Mouse (Mus musculus) kidney, adult 8-10 months (tissue): ENCODE data around the gene Tmem168.

Source experiments
- DNase-seq, 2 experiments: peaks; one replicate each; pipeline ENCODE4 v3.0.0; 2022

The Tmem168 gene

DNA sequence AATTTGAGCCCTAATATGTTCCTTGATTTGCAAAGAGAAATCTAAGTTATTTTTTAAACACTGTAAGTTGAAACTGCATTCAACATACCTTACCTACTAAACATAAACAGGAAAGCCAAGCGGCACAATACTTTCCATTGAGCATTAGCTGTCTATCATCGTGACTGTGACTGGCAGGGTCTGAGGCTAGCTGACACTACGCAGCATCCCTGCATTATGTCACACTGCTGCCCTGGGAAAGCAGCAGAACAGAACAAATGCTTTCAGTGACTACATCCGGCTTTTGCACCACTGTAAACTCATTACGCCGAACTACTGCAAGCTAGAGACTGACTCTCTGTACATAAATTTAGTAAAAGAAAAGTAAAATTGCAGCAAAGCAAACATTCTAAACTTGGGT is 23.1 kb downstream of the Tmem168 start:
- DNase-seq: no peak

DNA sequence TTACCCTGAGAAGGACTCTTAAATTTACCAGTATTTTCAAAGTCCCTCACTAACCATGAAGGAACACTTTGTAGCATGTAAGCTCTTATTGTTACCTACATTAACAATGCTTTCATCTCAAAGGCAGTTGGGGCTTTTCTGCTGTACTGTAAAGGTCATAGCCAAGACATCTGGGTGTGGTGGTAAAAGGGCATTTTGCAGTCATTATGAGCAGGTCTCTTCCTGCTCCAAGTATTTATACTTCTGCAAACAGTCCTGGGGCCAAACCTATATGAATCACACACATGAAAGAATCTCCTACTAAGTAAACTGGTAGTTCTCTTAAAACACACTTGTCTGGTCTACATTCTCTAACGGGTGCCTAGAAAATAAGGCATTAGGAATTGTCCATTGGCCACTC is 25.8 kb downstream of the Tmem168 start:
- DNase-seq: no peak

DNA sequence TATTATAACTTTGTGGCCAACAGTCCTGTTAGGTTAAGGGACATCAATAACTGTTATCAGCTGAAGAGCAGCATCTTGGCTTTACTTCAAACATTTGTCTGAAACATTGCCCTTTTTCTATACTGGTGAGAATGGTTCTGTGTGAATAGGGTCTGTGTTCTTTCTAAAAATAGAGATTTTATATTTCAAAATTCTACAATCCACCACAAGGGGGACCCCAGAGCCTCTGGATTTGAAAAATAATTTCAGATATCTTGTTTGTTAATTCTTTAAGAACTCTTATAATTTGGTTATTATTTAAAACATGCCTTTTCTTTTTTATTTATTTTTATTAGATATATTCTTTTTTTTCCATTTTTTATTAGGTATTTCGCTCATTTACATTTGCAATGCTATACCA is 42.2 kb downstream of the Tmem168 start:
- DNase-seq: no peak

DNA sequence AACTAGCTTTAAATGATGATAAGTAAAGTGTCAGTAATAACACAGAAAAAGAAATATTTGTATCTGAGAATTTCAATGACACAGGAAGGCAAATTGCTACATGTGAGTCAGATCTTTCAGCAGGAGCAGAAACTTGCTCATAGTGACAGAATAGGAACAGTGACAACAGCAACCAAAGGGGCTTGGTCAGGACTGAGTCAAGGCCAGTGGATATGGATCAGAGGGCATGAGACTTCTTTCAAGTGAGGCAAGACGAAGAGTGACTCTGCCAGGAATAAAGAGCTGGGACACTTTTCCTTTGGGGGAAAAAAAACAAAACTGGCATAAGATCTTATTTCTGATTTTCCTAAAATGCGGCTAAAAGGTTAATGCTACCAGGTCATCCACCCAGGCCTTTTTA is 52.6 kb downstream of the Tmem168 start:
- DNase-seq: no peak

DNA sequence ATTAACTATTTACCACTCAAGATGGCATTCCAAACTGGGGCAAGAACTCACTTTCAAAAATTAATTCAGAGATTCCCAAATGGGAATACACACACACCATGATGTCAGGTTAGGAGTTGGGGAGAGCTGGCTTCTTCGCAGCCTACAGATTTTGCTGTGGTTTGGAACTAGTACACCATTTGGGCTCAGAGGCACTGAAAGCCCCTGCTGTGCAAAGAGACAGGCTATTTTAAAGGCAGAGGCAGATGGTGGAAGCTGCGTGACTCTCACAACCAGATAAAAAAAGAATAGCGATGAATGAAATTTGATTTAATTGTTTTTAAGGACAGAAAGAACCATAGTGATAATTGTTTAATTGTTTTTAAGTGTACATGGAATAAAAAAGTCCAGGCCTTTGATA is 66.1 kb downstream of the Tmem168 start:
- no peak for DNase-seq

DNA sequence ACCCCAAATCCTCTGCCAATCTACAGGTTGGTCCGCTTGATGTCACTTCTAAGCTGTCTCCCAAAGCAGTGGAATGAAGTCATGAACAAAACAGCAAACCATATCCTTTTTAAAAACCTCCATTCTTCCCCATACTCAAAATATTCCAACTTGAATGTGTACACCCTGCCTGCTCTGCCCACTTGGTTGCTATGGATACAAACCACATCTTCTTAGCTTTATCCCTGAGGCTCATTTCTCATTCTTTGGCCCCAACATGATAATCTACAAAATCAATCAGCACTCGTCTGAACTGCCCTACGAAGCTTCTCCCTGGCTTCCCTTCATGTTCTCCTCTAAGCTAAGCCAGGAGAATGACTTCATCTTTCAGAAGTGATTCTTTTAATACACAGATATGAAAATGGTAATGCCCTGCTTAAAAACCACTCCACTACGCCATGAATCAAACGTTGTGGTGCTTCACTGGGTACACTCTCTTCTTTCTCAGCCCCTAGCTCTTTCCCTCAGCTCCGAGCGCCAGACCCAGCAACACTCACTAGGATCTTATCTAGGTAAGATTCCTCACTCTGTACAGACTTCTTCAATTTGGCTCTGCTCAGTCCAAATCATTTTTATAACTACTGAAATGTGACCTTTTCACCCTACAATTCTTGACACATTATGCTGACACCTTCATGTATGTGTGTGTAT is 70.5 kb downstream of the Tmem168 start:
- DNase-seq: no peak
